Mouse (Mus musculus) midbrain, embryonic 13.5 days (tissue): ENCODE results near the gene Evl. TPM values are rescaled to one million over a fixed set of nuclear protein-coding genes. Genes with fewer than 3 reads are reported as not detected.

Experiments used
- ATAC-seq: fragments of 200-750 bp; cut with Nextera tagmentation; 2 replicates; pipeline ENCODE4 v1.8.0; 2017; ENCODE audit warnings: mild to moderate bottlenecking, moderate TSS enrichment, moderate library complexity
- H3K27ac ChIP-seq: fragments of 300-500 bp; sonication (generic); 2 replicates; pipeline ENCODE4 v1.5.1; 2015; ENCODE audit warnings: inconsistent platforms, mild to moderate bottlenecking, moderate library complexity
- H3K27me3 ChIP-seq: fragments of 300-500 bp; sonication (generic); 2 replicates; pipeline ENCODE4 v1.6.1; 2015; ENCODE audit warnings: mild to moderate bottlenecking, inconsistent platforms
- H3K36me3 ChIP-seq: fragments of 300-500 bp; sonication (generic); 2 replicates; pipeline ENCODE4 v1.6.1; 2015; ENCODE audit warnings: mild to moderate bottlenecking, inconsistent platforms
- H3K4me1 ChIP-seq: fragments of 300-500 bp; sonication (generic); replicated peaks from 2 replicates; pipeline ENCODE4 v1.6.1; 2015; ENCODE audit warnings: inconsistent platforms
- H3K4me2 ChIP-seq: fragments of 300-500 bp; sonication (generic); replicated peaks from 2 replicates; pipeline ENCODE4 v1.6.1; 2015; ENCODE audit warnings: moderate library complexity, mild to moderate bottlenecking, inconsistent platforms
- H3K4me3 ChIP-seq: fragments of 300-500 bp; sonication (generic); replicated peaks from 2 replicates; pipeline ENCODE4 v1.5.1; 2015; ENCODE audit warnings: mild to moderate bottlenecking, inconsistent platforms
- H3K9ac ChIP-seq: fragments of 300-500 bp; sonication (generic); replicated peaks from 2 replicates; pipeline ENCODE4 v1.6.1; 2015; ENCODE audit warnings: mild to moderate bottlenecking, inconsistent platforms
- H3K9me3 ChIP-seq: fragments of 300-500 bp; sonication (generic); 2 replicates; pipeline ENCODE4 v1.6.1; 2016; ENCODE audit warnings: mild to moderate bottlenecking, inconsistent platforms
- WGBS: fragments of 180-500 bp; shearing (Covaris S2); methylation state at CpG from one replicate; pipeline ENCODE4 v1.1.7; 2015; 5-methylcytosine and 5-hydroxymethylcytosine counted together
- polyA plus RNA-seq: library from polyadenylated mRNA; unstranded; fragments of >200 nt; fragmentation: Nextera tagmentation; extraction: Ambion mirVana; gene quantifications from 2 replicates; pipeline ENCODE4 v1.2.1, GENCODE M21; 2015

The Evl gene
- polyA plus RNA-seq, 1 experiment from 2014 or later: 204 TPM

DNA sequence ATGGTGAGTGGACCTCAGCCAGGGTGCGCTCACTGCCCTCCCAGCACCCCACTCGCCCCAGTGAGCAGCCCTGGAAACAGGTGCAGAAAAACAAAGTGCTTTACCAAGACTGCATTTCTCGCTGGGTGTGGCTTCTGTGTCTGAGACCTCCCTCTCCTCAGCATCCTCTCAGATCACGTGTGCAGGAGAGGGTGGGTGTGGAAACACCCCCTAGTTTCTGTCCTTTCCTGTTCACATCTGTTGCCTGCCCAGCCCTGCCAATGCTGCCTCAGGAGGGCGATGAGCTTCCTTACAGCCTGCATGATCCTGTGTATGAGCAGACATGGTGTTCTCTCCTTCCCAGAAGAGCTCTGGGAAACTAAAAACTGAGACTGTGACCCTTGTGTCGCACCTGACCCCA is 131.9 kb downstream of the Evl start:
- Histone ChIP-seq H3K9me3 (no peaks in the 10 kb centered on the region), H3K27me3 (no peaks in the 10 kb centered on the region), H3K4me1 (no peaks in the 10 kb centered on the region), H3K4me2 (no peak overlapping the region), H3K9ac (no peak overlapping the region), H3K36me3 (peaks cover 81% of the 10 kb centered on the region), H3K27ac (no peak overlapping the region), H3K4me3 (no peak overlapping the region)
- WGBS: 86% methylated on average over 6 of the region's 6 CpGs
- ATAC-seq: no peak

DNA sequence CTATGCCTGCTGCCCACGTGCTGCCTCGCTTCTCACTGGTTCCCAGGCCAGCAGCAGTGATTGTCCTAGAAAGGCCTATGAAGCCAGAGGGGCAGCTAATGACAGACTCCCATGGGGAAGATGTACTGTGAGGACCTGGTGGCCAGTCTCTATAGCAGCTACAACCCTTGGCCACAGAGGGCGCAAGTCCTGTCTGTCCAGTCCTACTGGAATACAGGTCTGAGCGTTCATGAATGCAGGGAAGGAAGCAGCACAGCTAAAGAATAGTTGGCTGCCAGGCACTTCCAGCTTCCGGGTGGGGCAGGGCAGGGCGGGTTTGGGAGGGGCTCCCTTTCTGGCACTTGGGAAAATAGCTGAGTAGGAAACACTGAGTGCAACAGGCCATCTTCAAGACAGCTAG is 132.4 kb downstream of the Evl start:
- Histone ChIP-seq H3K9me3 (no peaks in the 10 kb centered on the region), H3K4me1 (no peaks in the 10 kb centered on the region), H3K36me3 (peaks cover 76% of the 10 kb centered on the region), H3K27me3 (no peaks in the 10 kb centered on the region), H3K27ac (no peak overlapping the region), H3K4me3 (no peak overlapping the region), H3K9ac (no peak overlapping the region), H3K4me2 (no peak overlapping the region)
- no peak for ATAC-seq
- 77% methylated on average over 6 of the region's 6 CpGs for WGBS

DNA sequence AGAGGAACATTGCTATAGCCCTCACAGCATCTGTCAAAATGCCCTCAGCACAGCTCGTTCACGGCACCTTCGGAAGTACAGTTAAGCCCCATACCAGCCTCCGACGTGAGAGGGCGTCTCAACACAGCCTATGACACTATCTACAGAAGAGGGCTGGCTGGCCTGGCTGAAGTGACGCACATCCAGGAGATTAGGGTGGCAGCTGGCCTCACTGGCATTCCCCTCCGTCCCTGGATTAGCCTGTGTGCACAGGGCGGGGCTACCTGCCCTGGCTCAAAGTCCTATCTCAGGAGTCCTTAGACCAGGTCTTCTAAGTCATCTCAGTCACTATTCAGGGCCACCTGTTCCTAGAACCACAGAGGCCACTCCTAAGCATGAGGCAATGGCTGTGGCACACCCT is 134.6 kb downstream of the Evl start:
- Histone ChIP-seq H3K9me3 (no peaks in the 10 kb centered on the region), H3K27me3 (no peaks in the 10 kb centered on the region), H3K27ac (no peak overlapping the region), H3K9ac (no peak overlapping the region), H3K4me3 (no peak overlapping the region), H3K4me2 (no peak overlapping the region), H3K36me3 (peaks cover 54% of the 10 kb centered on the region), H3K4me1 (0 out of 2 replicates have a peak, but pooled peaks cover 3% of the 10 kb centered on the region)
- 89% methylated on average over 9 of the region's 9 CpGs for WGBS
- ATAC-seq: no peak

DNA sequence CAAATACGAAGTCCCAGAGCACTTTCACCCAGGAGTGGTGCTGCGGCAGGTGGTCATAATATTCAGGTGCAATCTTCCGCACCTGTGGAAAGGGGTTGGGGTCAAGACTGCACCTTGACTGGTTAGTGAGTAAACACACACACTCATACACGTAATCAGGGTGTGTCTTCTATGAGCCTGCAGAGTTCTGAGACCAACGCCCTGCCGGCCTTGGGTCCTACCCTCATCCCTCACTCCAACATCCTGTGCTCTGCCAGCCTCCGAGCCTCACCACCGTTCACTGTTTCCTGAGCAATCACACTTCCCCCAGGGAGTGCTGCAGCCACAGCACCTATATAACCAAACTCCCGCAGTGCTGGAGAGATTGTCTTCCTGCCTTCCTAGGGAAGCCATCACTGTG is 136.0 kb downstream of the Evl start:
- H3K4me3 ChIP-seq: no peak overlapping the region
- H3K27ac ChIP-seq: no peak overlapping the region
- no peak overlapping the region for H3K9ac ChIP-seq
- WGBS: 91% methylated on average over 9 of the region's 9 CpGs
- H3K4me2 ChIP-seq: no peak overlapping the region
- no peaks in the 10 kb centered on the region for H3K27me3 ChIP-seq
- 0 out of 2 replicates have a peak, but pooled peaks cover 3% of the 10 kb centered on the region for H3K4me1 ChIP-seq
- no peaks in the 10 kb centered on the region for H3K9me3 ChIP-seq
- H3K36me3 ChIP-seq: peaks cover 42% of the 10 kb centered on the region
- no peak for ATAC-seq

DNA sequence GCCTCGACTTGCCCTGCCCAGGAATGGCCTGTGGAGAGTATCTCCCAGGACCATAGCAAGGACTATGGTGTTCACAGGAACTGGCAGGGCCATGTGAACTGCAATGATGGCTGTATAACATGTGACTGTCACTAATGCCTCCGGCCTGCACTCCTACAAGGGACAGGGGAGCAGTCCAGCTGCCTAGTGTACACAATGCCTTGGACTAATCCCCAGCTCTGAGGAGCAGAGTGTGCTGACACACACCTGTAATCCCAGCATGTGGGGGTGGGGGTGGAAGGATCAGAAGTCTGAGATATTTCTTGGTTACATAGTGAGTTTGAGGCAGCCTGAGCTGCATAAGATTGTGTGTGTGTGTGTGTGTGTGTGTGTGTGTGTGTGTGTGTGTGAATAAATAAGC is 139.1 kb downstream of the Evl start:
- ATAC-seq: no peak
- H3K4me2 ChIP-seq: no peak overlapping the region
- no peak overlapping the region for H3K27ac ChIP-seq
- 73% methylated on average over 2 of the region's 2 CpGs for WGBS
- H3K9me3 ChIP-seq: no peaks in the 10 kb centered on the region
- no peaks in the 10 kb centered on the region for H3K27me3 ChIP-seq
- no peak overlapping the region for H3K4me3 ChIP-seq
- H3K9ac ChIP-seq: no peak overlapping the region
- H3K4me1 ChIP-seq: 0 out of 2 replicates have a peak, but pooled peaks cover 3% of the 10 kb centered on the region
- H3K36me3 ChIP-seq: peaks cover 12% of the 10 kb centered on the region

DNA sequence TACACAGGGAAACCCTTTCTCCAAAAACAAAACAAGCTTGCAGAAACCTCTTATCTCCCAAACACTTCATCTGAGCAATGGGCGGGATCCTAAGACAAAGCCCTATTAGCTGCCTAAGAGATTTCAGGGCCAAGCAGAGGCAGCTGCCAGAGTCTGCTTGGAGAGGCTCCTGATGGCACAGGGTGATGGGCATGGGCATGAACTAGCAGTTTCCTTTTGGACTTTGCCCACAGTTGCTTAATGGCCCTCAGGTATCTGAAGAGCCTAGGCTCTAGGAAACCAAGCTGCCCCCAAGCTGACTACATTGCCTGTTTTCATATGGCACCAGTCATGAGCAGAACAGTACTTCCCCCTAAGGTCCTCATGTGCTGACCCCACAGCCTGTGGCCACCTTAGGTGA is 139.7 kb downstream of the Evl start:
- Histone ChIP-seq H3K4me3 (no peak overlapping the region), H3K9ac (no peak overlapping the region), H3K4me2 (no peak overlapping the region), H3K4me1 (0 out of 2 replicates have a peak, but pooled peaks cover 3% of the 10 kb centered on the region), H3K27me3 (no peaks in the 10 kb centered on the region), H3K27ac (no peak overlapping the region), H3K36me3 (peaks cover 6% of the 10 kb centered on the region), H3K9me3 (no peaks in the 10 kb centered on the region)
- ATAC-seq: no peak
- 100% methylated on average over 1 of the region's 1 CpGs for WGBS

DNA sequence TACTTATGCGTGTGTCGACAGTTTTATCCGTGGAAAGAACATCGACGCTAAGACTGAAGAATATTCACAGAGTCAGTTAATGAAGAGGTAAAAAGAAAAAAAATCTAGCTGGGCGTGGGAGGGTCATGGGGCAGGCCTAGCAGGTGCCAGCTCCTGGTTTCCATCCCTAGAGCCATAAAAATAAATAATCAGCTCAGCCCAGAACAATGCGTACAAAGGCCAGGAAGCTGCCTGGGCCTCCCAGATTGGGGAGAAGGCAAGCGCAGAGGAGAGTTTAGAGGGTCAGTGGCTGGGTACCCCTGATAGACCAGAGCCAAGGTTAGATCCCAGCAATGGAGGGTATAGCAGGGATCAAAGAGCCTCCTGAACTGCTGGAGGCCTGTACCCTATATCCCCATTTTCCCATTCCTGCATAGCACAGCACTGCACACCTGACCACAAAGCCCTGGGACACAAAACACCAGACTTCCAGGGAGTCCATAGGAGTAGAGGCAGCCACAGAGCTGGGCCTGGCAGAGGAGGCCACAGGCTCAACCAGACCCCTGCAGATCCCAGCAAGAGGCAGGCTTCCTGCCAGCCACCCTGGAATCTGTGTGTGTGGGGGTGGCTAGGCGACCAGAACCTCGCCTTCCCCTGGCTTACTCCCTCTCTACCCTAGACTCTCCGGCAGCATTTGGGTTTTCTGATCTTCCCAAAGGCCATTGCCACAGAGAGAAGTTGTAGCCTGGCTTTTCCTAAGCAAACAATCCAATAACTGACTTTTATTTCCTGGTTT is 144.4 kb downstream of the Evl start:
- Histone ChIP-seq H3K36me3 (no peaks in the 10 kb centered on the region), H3K27me3 (peaks cover 41% of the 10 kb centered on the region), H3K4me1 (peaks cover 11% of the 10 kb centered on the region), H3K9me3 (no peaks in the 10 kb centered on the region), H3K9ac (no peak overlapping the region; the same call in 1 of the 2 replicates), H3K4me2 (no peak overlapping the region), H3K4me3 (no peak overlapping the region), H3K27ac (no peak overlapping the region)
- no peak for ATAC-seq
- WGBS: 78% methylated on average over 11 of the region's 11 CpGs

DNA sequence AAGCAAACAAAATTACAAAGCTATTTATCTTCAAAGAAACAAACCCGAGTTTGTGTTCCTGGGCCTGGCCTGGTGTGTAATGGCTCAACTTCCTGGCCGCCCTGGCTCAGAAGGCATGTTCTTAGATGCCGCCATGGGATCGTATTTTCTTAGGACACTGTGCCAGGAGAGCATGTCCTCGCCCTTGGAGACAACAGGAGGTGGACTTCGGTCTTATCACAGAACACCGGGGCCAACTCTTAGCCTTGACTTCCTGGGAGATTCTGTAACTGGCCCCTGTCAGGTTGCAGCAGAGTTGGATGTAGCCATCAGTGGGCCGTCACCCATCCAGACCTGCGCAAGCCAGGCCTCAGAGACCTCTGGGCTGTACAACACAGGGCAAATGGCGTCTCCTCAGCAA is 145.1 kb downstream of the Evl start:
- H3K36me3 ChIP-seq: no peaks in the 10 kb centered on the region
- 86% methylated on average over 10 of the region's 10 CpGs for WGBS
- peaks cover 48% of the 10 kb centered on the region for H3K27me3 ChIP-seq
- peaks cover 11% of the 10 kb centered on the region for H3K4me1 ChIP-seq
- no peak overlapping the region for H3K27ac ChIP-seq
- H3K4me3 ChIP-seq: no peak overlapping the region
- ATAC-seq: no peak
- no peaks in the 10 kb centered on the region for H3K9me3 ChIP-seq
- H3K9ac ChIP-seq: no peak overlapping the region
- H3K4me2 ChIP-seq: no peak overlapping the region

DNA sequence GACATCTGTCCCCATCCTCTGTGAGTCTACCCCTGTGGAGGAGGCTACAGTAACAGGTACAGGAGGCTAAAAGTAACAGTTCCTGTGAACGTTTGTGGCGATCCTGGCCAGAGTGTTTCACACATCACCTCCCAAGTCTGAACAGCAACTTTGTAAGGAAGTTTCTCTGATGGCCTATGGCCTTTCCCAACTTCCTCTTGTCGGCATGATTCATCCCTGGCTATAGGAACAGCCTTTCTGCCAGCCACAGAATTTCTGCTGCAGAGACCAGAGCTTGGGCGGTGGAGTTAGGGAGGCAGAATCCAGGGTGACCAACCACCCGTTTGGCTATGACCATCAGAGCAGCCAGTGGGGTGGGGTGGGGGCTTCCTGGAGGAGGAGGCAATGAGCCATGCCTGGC is 145.5 kb downstream of the Evl start:
- Histone ChIP-seq H3K27me3 (peaks cover 52% of the 10 kb centered on the region), H3K9me3 (no peaks in the 10 kb centered on the region), H3K4me2 (no peak overlapping the region), H3K4me1 (peaks cover 11% of the 10 kb centered on the region), H3K27ac (no peak overlapping the region), H3K9ac (no peak overlapping the region), H3K36me3 (no peaks in the 10 kb centered on the region), H3K4me3 (no peak overlapping the region)
- ATAC-seq: no peak
- 88% methylated on average over 5 of the region's 5 CpGs for WGBS

DNA sequence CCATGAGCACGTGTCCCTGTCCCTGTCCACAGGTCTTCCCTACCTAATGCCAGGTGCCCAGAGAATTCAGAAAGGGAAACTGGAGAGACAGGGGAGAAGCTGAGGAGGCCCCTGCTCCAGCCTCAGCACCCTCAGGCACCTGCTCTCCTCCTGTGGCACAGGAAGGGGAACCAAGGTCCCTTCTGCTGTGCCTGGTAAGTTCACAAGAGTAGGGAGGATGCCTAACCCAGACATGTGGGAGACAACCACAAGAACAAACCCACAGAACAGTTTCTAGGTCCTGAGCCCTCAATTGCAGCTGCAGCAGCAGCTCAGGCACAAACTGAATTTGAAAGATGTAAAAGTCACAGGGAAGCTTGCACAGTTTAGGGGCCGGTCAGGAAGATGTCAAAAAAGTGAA is 146.7 kb downstream of the Evl start:
- Histone ChIP-seq H3K9ac (no peak overlapping the region), H3K4me3 (no peak overlapping the region), H3K4me1 (peaks cover 11% of the 10 kb centered on the region), H3K36me3 (no peaks in the 10 kb centered on the region), H3K27me3 (peaks cover 52% of the 10 kb centered on the region), H3K27ac (no peak overlapping the region), H3K4me2 (no peak overlapping the region), H3K9me3 (no peaks in the 10 kb centered on the region)
- WGBS: 52% methylated on average over 2 of the region's 2 CpGs
- ATAC-seq: no peak

DNA sequence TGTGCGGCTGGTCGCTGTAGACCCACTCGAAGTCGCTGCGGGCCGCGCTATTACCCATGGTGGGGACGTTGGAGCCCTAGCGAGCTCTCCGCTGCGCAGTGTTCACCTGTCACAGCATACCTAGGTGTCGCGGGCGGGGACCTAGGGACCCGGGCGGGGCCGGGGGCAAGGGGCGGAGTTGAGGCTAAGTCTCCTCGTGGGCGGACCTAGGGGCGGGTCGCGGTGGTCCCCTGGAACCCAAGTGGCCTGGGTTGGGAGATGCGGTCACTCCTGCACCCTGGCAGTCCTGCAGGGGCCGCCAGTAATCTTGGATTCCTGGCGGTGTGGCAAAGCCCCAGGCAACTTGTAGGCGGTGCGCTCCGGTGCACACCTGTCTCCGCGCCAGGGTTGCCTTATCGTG is 147.7 kb downstream of the Evl start, which contains the start of gene Degs2:
TSS of gene Degs2 (minus strand) at position 131 of the 400 bp plus-strand sequence.
- Histone ChIP-seq H3K4me2 (peak within 1 kb of the TSS; percentile 50), H3K4me1 (peaks cover 11% of the 10 kb centered on the region), H3K27ac (no peak within 1 kb of the TSS), H3K4me3 (peak within 1 kb of the TSS; percentile 22), H3K9ac (no peak within 1 kb of the TSS), H3K27me3 (peaks cover 52% of the 10 kb centered on the region), H3K36me3 (no peaks in the 10 kb centered on the region), H3K9me3 (no peaks in the 10 kb centered on the region)
- 1% methylated on average over 32 of the region's 32 CpGs for WGBS
- ATAC-seq: peak; percentile 61; the same call in 1 of the 2 replicates

DNA sequence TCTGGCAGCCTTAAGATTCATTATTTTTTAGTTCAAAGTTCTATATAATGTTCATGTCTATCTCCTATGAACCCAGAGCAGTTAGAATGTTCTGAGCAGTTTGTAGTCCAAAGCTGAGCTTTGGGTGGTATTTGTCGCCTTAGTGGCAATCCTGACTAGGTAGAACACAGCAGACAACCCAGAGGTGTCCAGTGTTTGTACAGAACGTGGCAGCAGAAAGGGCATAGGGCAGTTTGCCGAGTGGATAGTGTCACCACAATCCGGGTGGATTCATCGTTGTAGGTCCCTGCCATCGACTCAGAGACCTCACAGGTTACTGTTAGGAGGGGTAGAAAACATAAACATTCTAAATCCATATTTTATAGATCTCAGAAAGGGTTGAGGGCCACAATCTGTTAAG is 151.0 kb downstream of the Evl start:
- H3K4me3 ChIP-seq: no peak overlapping the region
- WGBS: 88% methylated on average over 6 of the region's 6 CpGs
- peaks cover 44% of the 10 kb centered on the region for H3K27me3 ChIP-seq
- no peak for ATAC-seq
- H3K9ac ChIP-seq: no peak overlapping the region
- no peak overlapping the region for H3K4me2 ChIP-seq
- no peak overlapping the region for H3K27ac ChIP-seq
- H3K4me1 ChIP-seq: peaks cover 11% of the 10 kb centered on the region
- no peaks in the 10 kb centered on the region for H3K9me3 ChIP-seq
- H3K36me3 ChIP-seq: no peaks in the 10 kb centered on the region

DNA sequence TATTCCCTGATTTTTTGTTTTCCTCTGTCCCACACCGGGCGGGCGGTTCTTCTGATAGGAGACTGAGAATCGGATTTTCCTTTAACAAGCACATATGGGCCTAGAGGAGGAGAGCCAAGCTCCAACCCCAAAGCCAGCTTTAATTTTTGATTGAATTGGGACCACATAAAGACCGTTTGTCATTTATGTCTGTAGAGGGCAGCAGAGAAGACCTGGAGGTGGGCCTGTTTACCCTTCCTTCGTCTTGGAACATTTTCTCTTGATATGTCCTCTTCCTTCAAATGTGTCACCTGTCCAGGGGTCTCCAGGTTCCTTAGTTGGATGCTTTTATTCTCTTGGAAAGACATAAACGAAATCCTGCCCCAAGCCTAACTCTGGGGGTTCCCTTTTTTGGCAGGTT is 151.6 kb downstream of the Evl start:
- WGBS: 47% methylated on average over 7 of the region's 7 CpGs
- H3K9me3 ChIP-seq: no peaks in the 10 kb centered on the region
- no peaks in the 10 kb centered on the region for H3K36me3 ChIP-seq
- no peak overlapping the region for H3K4me3 ChIP-seq
- peaks cover 39% of the 10 kb centered on the region for H3K27me3 ChIP-seq
- no peak overlapping the region for H3K9ac ChIP-seq
- H3K4me2 ChIP-seq: no peak overlapping the region
- no peak overlapping the region for H3K27ac ChIP-seq
- peaks cover 11% of the 10 kb centered on the region for H3K4me1 ChIP-seq
- no peak for ATAC-seq
